ENCODE assay signal across 8 mouse cellular contexts in genomic region chr7:89473442-89473841, GRCm38 (mm10). TPM values are rescaled to one million over a fixed set of nuclear protein-coding genes. Genes with fewer than 3 reads are reported as not detected.
DNase-seq lines count a peak whose midpoint lies in the region; ATAC-seq and TF ChIP-seq lines count a peak whose summit lies in the region.

No protein-coding gene starts in this region.

- TF ChIP-seq CTCF in lung, adult 2 months (IDR thresholded peaks at IDR 0.05; ENCODE audit: insufficient read depth, low read length), result peak; percentile 54; the same call in 1 of the 2 replicates

- no peak overlapping the region for H3K4me3 ChIP-seq in forebrain, embryonic 14.5 days (ENCODE audit: low read depth, low read length)
- no peak overlapping the region for H3K4me3 ChIP-seq in forebrain, embryonic 11.5 days (ENCODE audit: low read depth, low read length)
- H3K4me3 ChIP-seq in lung, adult 2 months (replicated peaks; ENCODE audit: extremely low read depth, low read depth, low read length), result no peak overlapping the region
- no peak overlapping the region for H3K4me3 ChIP-seq in limb, embryonic 10.5 days

- no peak overlapping the region for H3K27ac ChIP-seq in forebrain, embryonic 14.5 days (ENCODE audit: low read depth, low read length)
- H3K27ac ChIP-seq in forebrain, embryonic 11.5 days (ENCODE audit: low read depth, low read length), result no peak overlapping the region
- H3K27ac ChIP-seq in limb, embryonic 10.5 days, result no peak overlapping the region

- TF ChIP-seq POLR2A in lung, adult 2 months (IDR thresholded peaks at IDR 0.05; ENCODE audit: borderline replicate concordance, extremely low read depth, low read depth, low read length), result no peak

- ATAC-seq in forebrain, embryonic 14.5 days, result no peak
- ATAC-seq in forebrain, embryonic 11.5 days (replicated peaks; ENCODE audit: low FRiP score), result no peak

- H3K9ac ChIP-seq in forebrain, embryonic 14.5 days (ENCODE audit: low read length), result no peak overlapping the region
- H3K9ac ChIP-seq in forebrain, embryonic 11.5 days (ENCODE audit: low read length), result no peak overlapping the region

- peak; percentile 37 for DNase-seq in forebrain, embryonic 14.5 days (ENCODE audit: low spot score)
- DNase-seq in forebrain, embryonic 11.5 days (ENCODE audit: low spot score), result no peak
- no peak for DNase-seq in lung, adult 2 months
- DNase-seq in lung, adult 18-20 months, result no peak
- peak; percentile 13 for DNase-seq in c-Kit-positive CD71-negative TER-119-negative erythroid progenitor cells, embryonic 14.5 days (ENCODE audit: low read depth)
- peak; percentile 34 for DNase-seq in limb, embryonic 10.5 days (ENCODE audit: low spot score)
- no peak for DNase-seq in layer of hippocampus, postnatal 36 days
- no peak for DNase-seq in frontal cortex, postnatal 10 days (ENCODE audit: low spot score in 2 of 2)

- H3K4me1 ChIP-seq in forebrain, embryonic 14.5 days (ENCODE audit: control insufficient read depth, insufficient read depth, low read length), result no peaks in the 10 kb centered on the region
- H3K4me1 ChIP-seq in forebrain, embryonic 11.5 days (replicated peaks; ENCODE audit: control insufficient read depth, insufficient read depth, low read length), result no peaks in the 10 kb centered on the region
- H3K4me1 ChIP-seq in lung, adult 2 months (ENCODE audit: control insufficient read depth, insufficient read depth, low read length), result no peaks in the 10 kb centered on the region
- H3K4me1 ChIP-seq in limb, embryonic 10.5 days, result peaks cover 3% of the 10 kb centered on the region; the same call in 1 of the 2 replicates

- no peaks in the 10 kb centered on the region for H3K36me3 ChIP-seq in forebrain, embryonic 14.5 days (ENCODE audit: control insufficient read depth, insufficient read depth, low read length)
- H3K36me3 ChIP-seq in forebrain, embryonic 11.5 days (ENCODE audit: control insufficient read depth, insufficient read depth, low read length), result no peaks in the 10 kb centered on the region
- H3K36me3 ChIP-seq in limb, embryonic 10.5 days, result no peaks in the 10 kb centered on the region

- H3K4me2 ChIP-seq in forebrain, embryonic 14.5 days (ENCODE audit: low read length), result no peak overlapping the region
- no peak overlapping the region for H3K4me2 ChIP-seq in forebrain, embryonic 11.5 days (ENCODE audit: low read depth, low read length, severe bottlenecking)

- H3K27me3 ChIP-seq in forebrain, embryonic 14.5 days (replicated peaks; ENCODE audit: control insufficient read depth, insufficient read depth, low read length), result no peaks in the 10 kb centered on the region
- H3K27me3 ChIP-seq in forebrain, embryonic 11.5 days (ENCODE audit: control insufficient read depth, insufficient read depth, low read length), result no peaks in the 10 kb centered on the region
- no peaks in the 10 kb centered on the region; the same call in 1 of the 2 replicates for H3K27me3 ChIP-seq in limb, embryonic 10.5 days (ENCODE audit: low read depth, poor library complexity, severe bottlenecking)

- no peaks in the 10 kb centered on the region for H3K9me3 ChIP-seq in forebrain, embryonic 14.5 days (replicated peaks; ENCODE audit: control insufficient read depth, low read length)
- H3K9me3 ChIP-seq in forebrain, embryonic 11.5 days (ENCODE audit: control insufficient read depth, low read length), result no peaks in the 10 kb centered on the region
- H3K9me3 ChIP-seq in limb, embryonic 10.5 days (replicated peaks), result no peaks in the 10 kb centered on the region

- WGBS in forebrain, embryonic 14.5 days, result 68% methylated on average over 4 of the region's 4 CpGs
- WGBS in forebrain, embryonic 11.5 days, result 67% methylated on average over 4 of the region's 4 CpGs
- WGBS in lung, adult 2 months, result 26% methylated on average over 4 of the region's 4 CpGs
- 71% methylated on average over 4 of the region's 4 CpGs for WGBS in limb, embryonic 10.5 days

RNA-seq across cellular contexts. Expression of gene Prss23, which starts 53.5 kb away (rescaled TPM):
- 13.0 and 13.8 TPM in 2 replicates for polyA plus RNA-seq in forebrain, embryonic 14.5 days (2014; fragmentation: Nextera tagmentation; extraction: Ambion mirVana)
- 31.7 and 32.3 TPM in 2 replicates for polyA plus RNA-seq in forebrain, embryonic 11.5 days (2014; fragmentation: Nextera tagmentation; extraction: Ambion mirVana)
- polyA plus RNA-seq in lung, adult 2 months (2012; rRNA removed), result 91.3 and 104 TPM in 2 replicates
- polyA plus RNA-seq in limb, embryonic 10.5 days (2016; fragmentation: Nextera tagmentation; extraction: Ambion mirVana), result 10.7 and 12.0 TPM in 2 replicates
- 10 to 100 TPM; 13.8 to 14.7 TPM for total RNA-seq in layer of hippocampus, postnatal 36 days (2021)

Comparison
In these comparisons a context has a peak if more than half of its experiments do, and no peak if none do; other contexts are left out.
1. DNase-seq: peak in forebrain, embryonic 14.5 days (single experiment), c-Kit-positive CD71-negative TER-119-negative erythroid progenitor cells, embryonic 14.5 days (single experiment) and limb, embryonic 10.5 days (single experiment); none in forebrain, embryonic 11.5 days (single experiment), lung, adult 2 months (single experiment), lung, adult 18-20 months (0 of 2), layer of hippocampus, postnatal 36 days (0 of 2) and frontal cortex, postnatal 10 days (0 of 2).